Mouse (Mus musculus): ENCODE results near the gene Arhgap11a.

GRCm38 (mm10) chr2:113805765-113806164 lies 42.7 kb downstream of the Arhgap11a start:
- no peak for TF ChIP-seq CTCF (conservative IDR thresholded peaks at IDR 0.05 in 1 of 2, IDR thresholded peaks at IDR 0.05 in 1 of 2; ENCODE audit: low read depth in 2 of 2, low read length in 2 of 2)
- no peak for TF ChIP-seq ZMIZ1 (IDR thresholded peaks at IDR 0.05; ENCODE audit: low read depth, low read length)
- no peak for TF ChIP-seq POLR2A (IDR thresholded peaks at IDR 0.05; ENCODE audit: low read depth, low read length)
